Mouse (Mus musculus): ENCODE results near the gene Btd.

DNA sequence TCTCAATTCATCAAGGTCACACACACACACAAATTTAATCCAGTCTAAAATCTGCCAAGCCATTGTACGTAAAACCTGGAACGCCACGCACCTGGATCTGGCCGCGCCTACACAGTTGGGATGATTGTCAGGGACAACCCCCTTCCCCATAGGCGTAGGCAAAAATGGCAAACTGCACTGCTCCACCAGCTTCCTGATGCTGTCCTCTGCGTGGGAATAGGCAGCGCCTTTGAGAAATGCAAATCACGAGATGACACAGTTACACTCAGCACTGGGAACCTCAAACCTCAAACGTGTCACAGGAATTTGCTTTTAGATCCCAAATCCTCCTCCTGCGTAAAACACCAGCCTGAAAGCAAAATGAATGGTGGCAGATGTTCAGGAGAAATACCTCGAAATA is 18.1 kb upstream of the Btd start:
- TF ChIP-seq GATA1 (IDR thresholded peaks at IDR 0.05; ENCODE audit: borderline replicate concordance, low read length) (no peak), FLI1 (IDR thresholded peaks at IDR 0.05; ENCODE audit: low read length) (no peak)
